Mouse (Mus musculus) spleen, embryonic (tissue): ENCODE results near the gene Agbl1.
"Not testable (repeated sequence)": the region's sequence is repeated elsewhere in the genome, so short reads cannot be mapped to it uniquely, and the experiment has no call there.

Experiments
- CTCF ChIA-PET: fragments of 350-600 bp; sonication (Branson Sonifier 250); formaldehyde crosslinking; loops from one replicate; lab custom pipeline; 2022; lab: Charles Lee

Gene Agbl1

GRCm38 (mm10) chr7:76562506-76562905, 332.8 kb downstream of the Agbl1 start:
- CTCF ChIA-PET = no interaction called here

- CTCF ChIA-PET = no interaction called here
Measured at GRCm38 (mm10) chr7:76594566-76595079, 364.9 kb downstream of the Agbl1 start.

GRCm38 (mm10) chr7:76597812-76598211, 368.1 kb downstream of the Agbl1 start:
- CTCF ChIA-PET = no interaction called here

GRCm38 (mm10) chr7:76600050-76600690, 370.5 kb downstream of the Agbl1 start:
- CTCF ChIA-PET = no interaction called here

- CTCF ChIA-PET = no interaction called here
Measured at GRCm38 (mm10) chr7:76629528-76629927, 399.8 kb downstream of the Agbl1 start.

GRCm38 (mm10) chr7:76650984-76651383, 421.3 kb downstream of the Agbl1 start:
- CTCF ChIA-PET = no interaction called here

DNA sequence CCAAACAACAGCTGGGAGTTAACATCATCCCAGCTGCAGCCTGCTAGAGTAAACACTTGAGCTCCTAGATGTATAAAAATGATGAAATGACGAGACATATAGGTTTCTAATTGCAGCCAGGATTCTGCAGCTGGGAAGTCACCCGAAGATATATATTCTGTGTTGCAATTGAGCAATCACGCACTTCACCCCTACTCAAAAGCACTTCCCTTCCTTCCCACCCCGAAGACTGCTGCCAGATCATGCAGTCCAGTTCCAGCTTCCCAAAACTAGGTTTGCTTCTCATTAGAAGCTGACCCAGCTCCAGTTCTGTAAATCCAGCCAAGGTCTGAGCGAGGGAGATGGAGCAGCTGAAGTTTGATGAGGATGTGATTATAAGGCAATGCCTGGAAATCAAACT, 431.4 kb downstream of the Agbl1 start:
- CTCF ChIA-PET = no interaction called here

- CTCF ChIA-PET = interaction anchor here (0.5 kb wide), 1 partner anchor 12 kb away, joined by 3 read pairs; no protein-coding TSS in a partner anchor
Measured at GRCm38 (mm10) chr7:76674856-76675255, 445.2 kb downstream of the Agbl1 start.

DNA sequence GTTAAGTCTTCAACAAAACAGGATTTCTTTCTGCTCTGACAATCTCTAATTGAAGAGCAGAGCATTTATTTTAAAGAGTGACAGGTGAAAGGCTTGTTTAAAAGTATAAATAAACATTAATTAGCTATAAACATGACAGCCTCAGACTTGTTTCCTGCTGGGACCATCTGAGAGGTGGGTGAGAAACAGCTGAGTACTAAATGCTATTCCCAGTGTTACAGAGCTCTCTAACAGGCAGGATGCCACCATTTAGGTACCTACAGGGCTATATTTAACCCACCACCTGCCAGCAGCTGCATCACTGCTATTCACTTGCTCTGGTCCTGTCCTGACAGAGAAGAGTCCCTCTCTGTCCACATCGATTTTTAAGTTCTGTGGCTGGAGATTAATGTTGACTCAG, 471.5 kb downstream of the Agbl1 start:
- CTCF ChIA-PET = no interaction called here

GRCm38 (mm10) chr7:76732220-76732619, 502.5 kb downstream of the Agbl1 start:
- CTCF ChIA-PET = not testable (repeated sequence)

- CTCF ChIA-PET = interaction anchor here (0.7 kb wide), 1 partner anchor 124 kb away, joined by 3 read pairs; no protein-coding TSS in a partner anchor
Measured at GRCm38 (mm10) chr7:76777237-76777855, 547.7 kb downstream of the Agbl1 start.

- CTCF ChIA-PET = no interaction called here
Measured at GRCm38 (mm10) chr7:76780446-76780845, 550.8 kb downstream of the Agbl1 start.

DNA sequence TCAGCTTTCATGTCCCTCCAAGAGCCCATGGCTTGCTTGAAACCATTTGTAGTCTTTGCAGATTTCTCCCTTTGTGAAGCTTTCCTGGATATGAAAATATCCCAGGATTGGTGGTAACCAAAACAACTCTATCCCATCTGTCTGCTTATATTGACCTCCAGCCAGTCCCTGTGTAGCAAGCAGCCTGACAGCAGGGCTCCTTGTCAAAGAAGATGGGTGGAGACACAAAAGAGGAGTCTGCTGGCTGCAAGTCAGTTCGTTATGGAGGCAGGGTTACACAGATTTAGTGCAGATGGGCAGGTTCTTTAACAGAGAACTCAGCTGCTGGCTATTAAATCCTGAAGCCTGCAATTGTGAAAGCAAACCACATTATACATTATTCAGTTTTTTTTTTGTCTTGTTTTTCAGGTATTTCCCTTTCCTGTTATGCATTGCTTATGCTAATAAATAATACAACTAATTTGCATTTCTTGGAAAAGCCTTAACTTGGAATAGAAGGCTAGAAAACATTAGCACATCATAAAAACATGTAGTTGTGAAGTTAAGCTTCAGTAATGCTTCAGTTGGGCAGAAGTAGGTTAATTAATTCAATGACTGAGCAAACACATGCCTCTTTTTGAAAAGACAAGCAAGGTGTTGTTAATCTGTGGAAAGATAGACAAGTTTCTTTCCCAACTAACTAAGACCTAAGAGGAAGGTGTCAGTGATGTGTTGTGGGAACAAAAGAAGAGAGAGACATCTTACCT, 559.0 kb downstream of the Agbl1 start:
- CTCF ChIA-PET = no interaction called here

DNA sequence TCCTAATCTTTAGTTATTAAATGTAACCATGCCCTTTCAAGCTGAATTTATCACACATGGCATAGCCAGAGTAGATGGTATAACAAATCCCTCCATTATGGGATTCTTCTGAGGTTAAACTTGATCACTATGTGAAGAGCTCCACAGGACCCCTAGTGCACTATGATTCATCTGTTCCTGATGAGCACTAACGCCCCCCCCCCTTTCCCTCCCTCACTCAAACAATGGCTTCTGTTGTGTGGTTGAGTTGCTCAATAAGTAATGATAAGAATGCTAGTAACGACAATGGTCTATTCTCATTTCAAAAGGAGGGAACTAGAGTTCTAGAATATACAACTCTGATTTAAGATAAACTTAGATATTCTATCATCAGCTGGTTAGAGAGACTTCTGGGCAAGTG, 560.4 kb downstream of the Agbl1 start:
- CTCF ChIA-PET = no interaction called here

- CTCF ChIA-PET = no interaction called here
Measured at GRCm38 (mm10) chr7:76791247-76791646, 561.6 kb downstream of the Agbl1 start.

GRCm38 (mm10) chr7:76810003-76810402, 580.3 kb downstream of the Agbl1 start:
- CTCF ChIA-PET = no interaction called here

DNA sequence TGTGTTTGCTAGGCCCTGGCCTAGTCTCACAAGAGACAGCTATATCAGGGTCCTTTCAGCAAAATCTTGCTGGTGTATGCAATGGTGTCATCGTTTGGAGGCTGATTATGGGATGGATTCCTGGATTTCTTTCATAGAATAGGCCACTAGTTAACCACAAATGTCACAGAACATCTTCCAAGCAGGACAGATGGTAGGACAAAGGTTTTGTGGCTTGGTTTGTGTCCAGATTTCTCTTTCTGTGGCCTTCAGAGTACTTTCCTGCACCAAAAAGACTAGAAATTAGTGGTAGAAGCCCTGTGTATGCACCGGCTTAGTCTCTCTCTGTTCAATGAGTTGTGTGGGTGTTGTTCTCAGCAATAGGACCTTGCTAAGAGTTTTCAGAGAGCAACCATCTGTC, 590.9 kb downstream of the Agbl1 start:
- CTCF ChIA-PET = no interaction called here

DNA sequence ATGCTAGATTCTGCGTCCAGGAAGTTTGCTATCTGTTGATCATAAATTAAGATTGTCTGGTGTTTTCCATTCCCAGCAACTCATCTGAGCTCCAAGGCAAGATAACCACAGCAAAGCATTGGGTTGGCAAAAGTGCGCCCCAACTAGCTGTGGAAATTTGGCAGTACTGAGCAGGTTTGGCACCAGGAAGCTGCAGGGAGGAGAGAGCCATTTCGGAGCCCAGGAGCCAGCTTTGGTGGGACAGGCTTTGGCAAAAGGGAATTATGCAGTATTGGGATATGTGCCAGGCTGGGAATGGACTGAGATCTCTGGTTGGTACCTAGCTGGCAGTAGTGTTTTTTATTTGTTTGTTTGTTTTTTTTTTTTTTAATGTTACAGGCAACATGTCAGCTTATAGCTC, 612.5 kb downstream of the Agbl1 start:
- CTCF ChIA-PET = no interaction called here

DNA sequence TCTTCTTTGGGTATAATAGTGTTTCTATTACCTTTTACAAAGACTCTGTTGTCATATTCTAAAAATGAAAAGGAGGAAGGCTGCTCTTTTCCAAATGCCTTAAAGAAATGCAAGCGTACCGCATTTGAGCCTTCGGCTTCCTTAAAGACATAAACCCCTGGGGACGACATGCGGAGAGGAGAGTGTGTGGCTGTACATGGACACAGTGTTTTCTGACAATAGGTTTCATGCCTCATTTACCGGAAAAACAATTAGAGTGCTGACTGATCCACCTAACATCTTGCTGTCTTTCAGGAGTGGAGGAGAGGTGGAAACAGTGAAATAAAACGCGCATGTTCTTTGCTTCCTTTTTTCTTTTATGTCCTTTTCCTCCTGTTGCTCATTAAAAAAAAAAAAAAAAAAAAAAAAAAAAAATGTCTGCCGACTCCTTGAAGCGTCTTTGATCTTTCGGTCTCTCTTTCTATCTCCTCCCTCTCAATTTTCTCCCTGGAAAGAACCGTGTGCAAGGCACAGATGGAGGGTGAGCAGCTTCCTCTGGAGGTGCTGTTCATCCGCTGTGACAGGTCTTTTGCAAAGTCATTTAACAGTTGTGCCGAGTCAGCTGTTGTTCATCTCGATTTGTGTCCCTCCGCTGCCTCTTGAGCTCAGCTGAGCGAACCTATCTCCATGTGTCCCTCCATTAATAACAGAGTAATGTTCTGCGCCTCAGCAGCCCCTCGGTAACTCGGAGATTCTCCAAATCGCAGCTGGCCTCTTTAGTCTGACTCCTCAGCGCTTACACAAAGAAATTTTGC, 659.9 kb downstream of the Agbl1 start:
- CTCF ChIA-PET = no interaction called here

- CTCF ChIA-PET = no interaction called here
Measured at GRCm38 (mm10) chr7:76904096-76904495, 674.4 kb downstream of the Agbl1 start.

DNA sequence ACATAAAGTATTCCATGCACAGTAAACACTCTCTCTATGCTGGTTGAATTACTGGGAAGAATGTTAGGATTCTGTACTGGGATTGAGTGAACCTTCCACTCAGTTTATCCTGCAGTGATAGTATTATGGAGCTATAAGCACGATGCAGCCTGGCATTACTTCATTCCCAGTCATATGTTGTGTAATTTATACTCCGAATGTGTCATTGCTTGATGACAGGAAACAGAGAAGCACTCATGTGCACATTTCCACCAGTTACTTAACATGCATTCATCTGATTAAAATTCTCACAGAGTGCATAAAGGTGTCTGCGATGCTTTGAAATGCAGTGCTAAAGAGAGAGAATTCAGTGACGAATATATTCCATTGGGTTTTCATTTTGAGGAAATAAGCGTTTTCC, 682.0 kb downstream of the Agbl1 start:
- CTCF ChIA-PET = no interaction called here

GRCm38 (mm10) chr7:76918871-76919270, 689.2 kb downstream of the Agbl1 start:
- CTCF ChIA-PET = no interaction called here
